Mouse (Mus musculus): ENCODE results near the gene Bcas3. TPM values are rescaled to one million over a fixed set of nuclear protein-coding genes. Genes with fewer than 3 reads are reported as not detected.

Bcas3 gene
- polyA plus RNA-seq, 1 experiment from 2014 or later = 31.5 TPM

GRCm38 (mm10) chr11:85482737-85483467, 129.9 kb downstream of the Bcas3 start:
- no peak for DNase-seq (ENCODE audit: low spot score)
- Histone ChIP-seq H3K9ac (ENCODE audit: low read depth, low read length) (no peak overlapping the region), H3K9me3 (replicated peaks; ENCODE audit: low read length) (no peaks in the 10 kb centered on the region), H3K36me3 (ENCODE audit: insufficient read depth, low read length) (no peaks in the 10 kb centered on the region), H3K27ac (no peak overlapping the region), H3K4me2 (ENCODE audit: low read length) (no peak overlapping the region), H3K4me1 (replicated peaks; ENCODE audit: insufficient read depth, low read length) (no peaks in the 10 kb centered on the region), H3K4me3 (replicated peaks; ENCODE audit: low read depth, low read length) (no peak overlapping the region), H3K27me3 (ENCODE audit: insufficient read depth, low read length) (no peaks in the 10 kb centered on the region)
- 79% methylated on average over 6 of the region's 6 CpGs for WGBS
- no peak for ATAC-seq (replicated peaks; ENCODE audit: low FRiP score, low read depth)
- TF ChIP-seq CTCF (IDR thresholded peaks at IDR 0.05; ENCODE audit: low read depth) = peak; percentile 46

- no peak for ATAC-seq (replicated peaks; ENCODE audit: low FRiP score, low read depth)
- Histone ChIP-seq H3K9me3 (replicated peaks; ENCODE audit: low read length) (no peaks in the 10 kb centered on the region), H3K9ac (ENCODE audit: low read depth, low read length) (no peak overlapping the region), H3K27me3 (ENCODE audit: insufficient read depth, low read length) (no peaks in the 10 kb centered on the region), H3K36me3 (ENCODE audit: insufficient read depth, low read length) (no peaks in the 10 kb centered on the region), H3K4me1 (replicated peaks; ENCODE audit: insufficient read depth, low read length) (no peaks in the 10 kb centered on the region), H3K27ac (no peak overlapping the region), H3K4me3 (replicated peaks; ENCODE audit: low read depth, low read length) (no peak overlapping the region), H3K4me2 (ENCODE audit: low read length) (no peak overlapping the region)
- WGBS = 79% methylated on average over 6 of the region's 6 CpGs
- TF ChIP-seq CTCF (IDR thresholded peaks at IDR 0.05; ENCODE audit: low read depth) = no peak
- DNase-seq (ENCODE audit: low spot score) = peak; percentile 18
Measured at GRCm38 (mm10) chr11:85485197-85485940, 132.4 kb downstream of the Bcas3 start.

GRCm38 (mm10) chr11:85487501-85487900, 134.5 kb downstream of the Bcas3 start:
- no peak for ATAC-seq (replicated peaks; ENCODE audit: low FRiP score, low read depth)
- 40% methylated on average over 7 of the region's 7 CpGs for WGBS
- TF ChIP-seq CTCF (IDR thresholded peaks at IDR 0.05; ENCODE audit: low read depth) = no peak
- no peak overlapping the region for H3K27ac ChIP-seq
- H3K9ac ChIP-seq (ENCODE audit: low read depth, low read length) = no peak overlapping the region
- no peak overlapping the region for H3K4me2 ChIP-seq (ENCODE audit: low read length)
- no peak overlapping the region for H3K4me3 ChIP-seq (replicated peaks; ENCODE audit: low read depth, low read length)
- H3K4me1 ChIP-seq (replicated peaks; ENCODE audit: insufficient read depth, low read length) = no peaks in the 10 kb centered on the region; the same call in 1 of the 2 replicates
- no peaks in the 10 kb centered on the region for H3K27me3 ChIP-seq (ENCODE audit: insufficient read depth, low read length)
- H3K9me3 ChIP-seq (replicated peaks; ENCODE audit: low read length) = no peaks in the 10 kb centered on the region
- DNase-seq (ENCODE audit: low spot score) = peak; percentile 20
- no peaks in the 10 kb centered on the region for H3K36me3 ChIP-seq (ENCODE audit: insufficient read depth, low read length)

GRCm38 (mm10) chr11:85492231-85492630, 139.3 kb downstream of the Bcas3 start:
- Histone ChIP-seq H3K4me1 (replicated peaks; ENCODE audit: insufficient read depth, low read length) (no peaks in the 10 kb centered on the region; the same call in 1 of the 2 replicates), H3K36me3 (ENCODE audit: insufficient read depth, low read length) (no peaks in the 10 kb centered on the region), H3K27me3 (ENCODE audit: insufficient read depth, low read length) (no peaks in the 10 kb centered on the region), H3K9me3 (replicated peaks; ENCODE audit: low read length) (no peaks in the 10 kb centered on the region), H3K4me2 (ENCODE audit: low read length) (no peak overlapping the region), H3K4me3 (replicated peaks; ENCODE audit: low read depth, low read length) (no peak overlapping the region), H3K9ac (ENCODE audit: low read depth, low read length) (0 out of 2 replicates have a peak overlapping the region, but pooled peaks have one; percentile 14), H3K27ac (peak overlapping the region; percentile 75; the same call in 1 of the 2 replicates)
- WGBS = 20% methylated on average over 12 of the region's 12 CpGs
- no peak for ATAC-seq (replicated peaks; ENCODE audit: low FRiP score, low read depth)
- no peak for TF ChIP-seq CTCF (IDR thresholded peaks at IDR 0.05; ENCODE audit: low read depth)
- DNase-seq (ENCODE audit: low spot score) = peak; percentile 87

GRCm38 (mm10) chr11:85492666-85493065, 139.7 kb downstream of the Bcas3 start:
- no peak for ATAC-seq (replicated peaks; ENCODE audit: low FRiP score, low read depth)
- no peak overlapping the region for H3K9ac ChIP-seq (ENCODE audit: low read depth, low read length)
- peak overlapping the region; percentile 75; the same call in 1 of the 2 replicates for H3K27ac ChIP-seq
- no peak overlapping the region for H3K4me2 ChIP-seq (ENCODE audit: low read length)
- no peaks in the 10 kb centered on the region; the same call in 1 of the 2 replicates for H3K4me1 ChIP-seq (replicated peaks; ENCODE audit: insufficient read depth, low read length)
- WGBS = 43% methylated on average over 3 of the region's 3 CpGs
- no peaks in the 10 kb centered on the region for H3K9me3 ChIP-seq (replicated peaks; ENCODE audit: low read length)
- no peak for DNase-seq (ENCODE audit: low spot score)
- no peaks in the 10 kb centered on the region for H3K36me3 ChIP-seq (ENCODE audit: insufficient read depth, low read length)
- TF ChIP-seq CTCF (IDR thresholded peaks at IDR 0.05; ENCODE audit: low read depth) = no peak
- no peaks in the 10 kb centered on the region for H3K27me3 ChIP-seq (ENCODE audit: insufficient read depth, low read length)
- no peak overlapping the region for H3K4me3 ChIP-seq (replicated peaks; ENCODE audit: low read depth, low read length)

GRCm38 (mm10) chr11:85499561-85499960, 146.6 kb downstream of the Bcas3 start:
- 83% methylated on average over 5 of the region's 5 CpGs for WGBS
- no peaks in the 10 kb centered on the region for H3K36me3 ChIP-seq (ENCODE audit: insufficient read depth, low read length)
- no peaks in the 10 kb centered on the region for H3K27me3 ChIP-seq (ENCODE audit: insufficient read depth, low read length)
- H3K27ac ChIP-seq = no peak overlapping the region
- DNase-seq (ENCODE audit: low spot score) = no peak
- no peak overlapping the region for H3K4me3 ChIP-seq (replicated peaks; ENCODE audit: low read depth, low read length)
- no peak overlapping the region for H3K9ac ChIP-seq (ENCODE audit: low read depth, low read length)
- H3K9me3 ChIP-seq (replicated peaks; ENCODE audit: low read length) = no peaks in the 10 kb centered on the region
- no peaks in the 10 kb centered on the region for H3K4me1 ChIP-seq (replicated peaks; ENCODE audit: insufficient read depth, low read length)
- no peak overlapping the region for H3K4me2 ChIP-seq (ENCODE audit: low read length)
- ATAC-seq (replicated peaks; ENCODE audit: low FRiP score, low read depth) = no peak
- TF ChIP-seq CTCF (IDR thresholded peaks at IDR 0.05; ENCODE audit: low read depth) = no peak
